Mouse (Mus musculus): ENCODE results near the gene Frmd4b.

DNA sequence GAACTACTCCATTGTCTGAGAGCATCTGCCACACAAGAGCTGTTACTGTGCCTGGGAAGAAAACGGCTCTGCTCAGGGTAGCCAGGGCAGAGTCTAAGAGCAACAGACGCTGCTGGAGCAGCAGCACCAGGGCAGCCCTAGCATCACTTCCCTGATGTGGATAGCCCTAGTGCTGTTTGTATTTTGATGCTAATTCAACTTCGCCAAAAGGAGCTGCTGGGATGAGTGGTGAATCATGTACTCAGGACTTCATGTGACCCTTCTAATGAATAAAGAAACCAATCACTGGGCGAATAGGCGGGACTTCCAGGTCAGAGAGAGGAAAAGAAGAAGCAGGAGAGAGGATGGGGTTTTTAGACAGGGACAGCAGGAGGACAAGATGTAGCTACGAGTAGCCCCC is 41.6 kb upstream of the Frmd4b start:
- no peak for TF ChIP-seq EP300 (IDR thresholded peaks at IDR 0.05; ENCODE audit: low read length)
- TF ChIP-seq IRF4 (IDR thresholded peaks at IDR 0.05; ENCODE audit: low read depth, low read length) = no peak

Measured in CH12.LX (cell line).